Mouse (Mus musculus) midbrain, embryonic 14.5 days (tissue): ENCODE results near the gene Mrps18b. TPM values are rescaled to one million over a fixed set of nuclear protein-coding genes. Genes with fewer than 3 reads are reported as not detected.

ENCODE experiments used
- ATAC-seq: fragments of 200-750 bp; cut with Nextera tagmentation; 2 replicates; pipeline ENCODE4 v1.8.0; 2017; ENCODE audit warnings: moderate number of reproducible peaks, moderate library complexity; ENCODE audit not compliant: low FRiP score, low TSS enrichment
- DNase-seq: peaks from one replicate; pipeline ENCODE4 v3.0.0-alpha.2; 2015
- H3K27ac ChIP-seq: fragments of 300-500 bp; sonication (generic); replicated peaks from 2 replicates; pipeline ENCODE4 v1.5.1; 2014; ENCODE audit warnings: mild to moderate bottlenecking, low read depth, low read length, moderate library complexity
- H3K27me3 ChIP-seq: fragments of 300-500 bp; sonication (generic); 2 replicates; pipeline ENCODE4 v1.6.1; 2014; ENCODE audit warnings: low read length, control low read depth, mixed read lengths; ENCODE audit not compliant: control insufficient read depth, insufficient read depth
- H3K36me3 ChIP-seq: fragments of 300-500 bp; sonication (generic); 2 replicates; pipeline ENCODE4 v1.6.1; 2014; ENCODE audit warnings: low read length, control low read depth; ENCODE audit not compliant: control insufficient read depth, insufficient read depth
- H3K4me1 ChIP-seq: fragments of 300-500 bp; sonication (generic); 2 replicates; pipeline ENCODE4 v1.6.1; 2014; ENCODE audit warnings: mild to moderate bottlenecking, antibody characterized with exemption, low read length, control low read depth; ENCODE audit not compliant: control insufficient read depth, insufficient read depth
- H3K4me2 ChIP-seq: fragments of 300-500 bp; sonication (generic); 2 replicates; pipeline ENCODE4 v1.6.1; 2014; ENCODE audit warnings: mild to moderate bottlenecking, low read length, moderate library complexity
- H3K4me3 ChIP-seq: fragments of 300-500 bp; sonication (generic); replicated peaks from 2 replicates; pipeline ENCODE4 v1.5.1; 2014; ENCODE audit warnings: low read depth, low read length
- H3K9ac ChIP-seq: fragments of 300-500 bp; sonication (generic); replicated peaks from 2 replicates; pipeline ENCODE4 v1.6.1; 2014; ENCODE audit warnings: mild to moderate bottlenecking, low read length, moderate library complexity
- H3K9me3 ChIP-seq: fragments of 300-500 bp; sonication (generic); 2 replicates; pipeline ENCODE4 v1.6.1; 2016; ENCODE audit warnings: low read length, control low read depth, mixed read lengths; ENCODE audit not compliant: control insufficient read depth
- WGBS: fragments of 180-500 bp; shearing (Covaris S2); extraction: QIAGEN DNeasy Blood & Tissue Kit; methylation state at CpG from one replicate; pipeline ENCODE4 v1.1.7; 2014; 5-methylcytosine and 5-hydroxymethylcytosine counted together
- polyA plus RNA-seq: library from polyadenylated mRNA; unstranded; fragments of >200 nt; fragmentation: Nextera tagmentation; extraction: Ambion mirVana; gene quantifications from 2 replicates; pipeline ENCODE4 v1.2.1, GENCODE M21; 2014

Gene Mrps18b
- polyA plus RNA-seq, 1 experiment from 2014 or later = 55.3 TPM

GRCm38 (mm10) chr17:35900636-35901035 lies 15.6 kb downstream of the Mrps18b start:
- Histone ChIP-seq H3K27me3 (no peaks in the 10 kb centered on the region), H3K9me3 (no peaks in the 10 kb centered on the region), H3K4me2 (no peak overlapping the region), H3K27ac (no peak overlapping the region), H3K9ac (no peak overlapping the region), H3K36me3 (peaks cover 79% of the 10 kb centered on the region), H3K4me3 (no peak overlapping the region), H3K4me1 (peaks cover 12% of the 10 kb centered on the region; the same call in 1 of the 2 replicates)
- WGBS = 96% methylated on average over 3 of the region's 3 CpGs
- ATAC-seq = no peak
- no peak for DNase-seq

GRCm38 (mm10) chr17:35897644-35898573 lies 18.3 kb downstream of the Mrps18b start:
- Histone ChIP-seq H3K4me2 (peak overlapping the region; percentile 100), H3K4me3 (peak overlapping the region; percentile 82), H3K27me3 (no peaks in the 10 kb centered on the region), H3K9ac (peak overlapping the region; percentile 27; the same call in 1 of the 2 replicates), H3K27ac (peak overlapping the region; percentile 97), H3K4me1 (peaks cover 12% of the 10 kb centered on the region; the same call in 1 of the 2 replicates), H3K9me3 (no peaks in the 10 kb centered on the region), H3K36me3 (peaks cover 70% of the 10 kb centered on the region)
- ATAC-seq (peak; percentile 36), DNase-seq (no peak)
- 49% methylated on average over 23 of the region's 23 CpGs for WGBS

- peak; percentile 94 for ATAC-seq
- Histone ChIP-seq H3K4me1 (peaks cover 12% of the 10 kb centered on the region; the same call in 1 of the 2 replicates), H3K4me2 (peak within 1 kb of the TSS; percentile 100), H3K9ac (peak within 1 kb of the TSS; percentile 88), H3K36me3 (peaks cover 70% of the 10 kb centered on the region), H3K27ac (peak within 1 kb of the TSS; percentile 97), H3K27me3 (no peaks in the 10 kb centered on the region), H3K4me3 (peak within 1 kb of the TSS; percentile 82), H3K9me3 (no peaks in the 10 kb centered on the region)
- peak; percentile 98 for DNase-seq
- under 1% methylated on average over 86 of the region's 86 CpGs for WGBS
These were observed 19.2 kb downstream of the Mrps18b start, which contains the start of gene 2310061I04Rik for GRCm38 (mm10) chr17:35896781-35897643. TSS of gene 2310061I04Rik (minus strand) at chr17:35897431.

GRCm38 (mm10) chr17:35887725-35888124 lies 28.5 kb downstream of the Mrps18b start:
- no peaks in the 10 kb centered on the region for H3K4me1 ChIP-seq
- ATAC-seq (no peak), DNase-seq (no peak)
- no peak overlapping the region for H3K4me2 ChIP-seq
- H3K27ac ChIP-seq = no peak overlapping the region
- H3K27me3 ChIP-seq = no peaks in the 10 kb centered on the region
- H3K9ac ChIP-seq = no peak overlapping the region
- no peak overlapping the region for H3K4me3 ChIP-seq
- 76% methylated on average over 17 of the region's 17 CpGs for WGBS
- H3K9me3 ChIP-seq = no peaks in the 10 kb centered on the region
- H3K36me3 ChIP-seq = peaks cover 96% of the 10 kb centered on the region

GRCm38 (mm10) chr17:35883777-35884176 lies 32.4 kb downstream of the Mrps18b start:
- Histone ChIP-seq H3K27me3 (no peaks in the 10 kb centered on the region), H3K4me2 (no peak overlapping the region), H3K27ac (no peak overlapping the region), H3K36me3 (peaks cover 72% of the 10 kb centered on the region), H3K9ac (no peak overlapping the region), H3K4me3 (no peak overlapping the region), H3K9me3 (no peaks in the 10 kb centered on the region), H3K4me1 (peaks cover 9% of the 10 kb centered on the region)
- WGBS = 95% methylated on average over 14 of the region's 14 CpGs
- ATAC-seq (no peak), DNase-seq (no peak)

- no peak for ATAC-seq
These were observed 33.3 kb downstream of the Mrps18b start for GRCm38 (mm10) chr17:35882924-35883323.

GRCm38 (mm10) chr17:35879245-35880057 lies 36.7 kb downstream of the Mrps18b start, which contains the start of gene Dhx16:
TSS of gene Dhx16 (plus strand) at chr17:35879819.
- peak; percentile 88 for ATAC-seq

More at GRCm38 (mm10) chr17:35882924-35883323, 33.3 kb downstream of the Mrps18b start:
- Histone ChIP-seq H3K4me3 (no peak overlapping the region), H3K4me2 (no peak overlapping the region), H3K9ac (no peak overlapping the region), H3K4me1 (peaks cover 9% of the 10 kb centered on the region), H3K36me3 (peaks cover 64% of the 10 kb centered on the region), H3K27me3 (no peaks in the 10 kb centered on the region), H3K27ac (no peak overlapping the region), H3K9me3 (no peaks in the 10 kb centered on the region)
- no peak for DNase-seq
- WGBS = 96% methylated on average over 17 of the region's 17 CpGs

GRCm38 (mm10) chr17:35874721-35875120 lies 41.5 kb downstream of the Mrps18b start:
- Histone ChIP-seq H3K4me2 (no peak overlapping the region), H3K27ac (no peak overlapping the region), H3K9me3 (no peaks in the 10 kb centered on the region), H3K4me1 (peaks cover 22% of the 10 kb centered on the region), H3K9ac (no peak overlapping the region), H3K36me3 (peaks cover 39% of the 10 kb centered on the region), H3K4me3 (no peak overlapping the region), H3K27me3 (no peaks in the 10 kb centered on the region)
- ATAC-seq = no peak
- 93% methylated on average over 6 of the region's 6 CpGs for WGBS
- no peak for DNase-seq

More at GRCm38 (mm10) chr17:35879245-35880057, 36.7 kb downstream of the Mrps18b start, which contains the start of gene Dhx16:
- DNase-seq = peak; percentile 98
- WGBS = 6% methylated on average over 66 of the region's 66 CpGs
- H3K4me3 ChIP-seq = peak within 1 kb of the TSS; percentile 98
- H3K9ac ChIP-seq = peak within 1 kb of the TSS; percentile 75
- peaks cover 9% of the 10 kb centered on the region for H3K4me1 ChIP-seq
- peak within 1 kb of the TSS; percentile 73 for H3K27ac ChIP-seq
- peaks cover 53% of the 10 kb centered on the region for H3K36me3 ChIP-seq
- no peaks in the 10 kb centered on the region for H3K9me3 ChIP-seq
- peak within 1 kb of the TSS; percentile 80 for H3K4me2 ChIP-seq
- no peaks in the 10 kb centered on the region for H3K27me3 ChIP-seq
